Mouse (Mus musculus): ENCODE measurements around the gene Slc7a6os.

DNA sequence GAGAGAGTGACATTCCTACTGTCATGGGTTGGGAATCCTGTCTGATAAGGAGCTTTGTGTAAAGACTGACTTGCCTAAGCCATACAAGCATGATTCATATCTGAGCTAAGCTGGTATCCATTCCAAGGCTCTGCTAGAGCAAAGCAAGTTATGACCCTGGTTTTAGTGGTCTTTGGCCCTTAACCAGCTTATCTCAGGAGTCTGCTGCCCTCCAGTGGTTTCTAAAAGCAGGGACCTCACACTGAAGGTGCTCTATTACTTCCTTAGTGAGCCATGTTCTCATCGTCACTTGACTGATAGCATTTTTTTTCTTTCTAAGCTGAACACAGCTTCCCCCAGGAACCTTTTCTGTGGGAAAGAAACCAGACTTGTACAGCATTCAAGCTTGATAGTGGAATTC, 12.0 kb downstream of the Slc7a6os start:
- TF ChIP-seq CTCF (IDR thresholded peaks at IDR 0.05; ENCODE audit: insufficient read depth, low read depth, low read length) (no peak), POLR2A (IDR thresholded peaks at IDR 0.05; ENCODE audit: insufficient read depth, low read depth, low read length) (no peak)
